Mouse (Mus musculus): ENCODE data around the gene Sugct. TPM values are rescaled to one million over a fixed set of nuclear protein-coding genes. Genes with fewer than 3 reads are reported as not detected.
A peak's percentile ranks its signal among the peaks of the same experiment; 100 is the strongest.

Sugct gene
- total and polyA plus RNA-seq, 2 experiments from 2014 or later = 1.3 to 4.4 TPM

DNA sequence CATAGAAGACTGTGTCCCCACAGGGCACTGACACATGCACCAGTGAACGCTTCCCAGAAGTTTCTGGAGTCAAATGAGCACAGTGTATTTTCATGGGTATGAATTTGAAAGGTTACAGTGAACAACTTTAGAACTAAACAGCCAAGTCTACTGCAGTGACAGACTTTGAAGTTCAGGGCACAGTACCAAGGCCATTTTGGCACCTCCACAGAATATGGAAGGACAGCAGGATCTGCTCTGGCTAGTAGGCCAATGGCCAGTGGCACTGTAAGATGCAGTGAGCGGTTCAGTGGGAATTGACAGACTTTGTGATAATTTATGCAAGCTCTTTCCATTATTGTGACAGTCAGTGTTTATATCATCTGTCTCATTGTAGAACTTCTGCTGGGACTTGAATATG lies 724.1 kb downstream of the Sugct start:
- H3K9me3 ChIP-seq (replicated peaks; ENCODE audit: control insufficient read depth, low read length) = no peaks in the 10 kb centered on the region
- no peak overlapping the region for H3K4me3 ChIP-seq (ENCODE audit: low read depth, low read length)
- H3K4me2 ChIP-seq (ENCODE audit: low read depth, low read length) = no peak overlapping the region
- DNase-seq (ENCODE audit: low spot score) (no peak), ATAC-seq (ENCODE audit: insufficient read depth, low read depth) (no peak)
- no peaks in the 10 kb centered on the region for H3K36me3 ChIP-seq (replicated peaks; ENCODE audit: control insufficient read depth, insufficient read depth, low read length)
- TF ChIP-seq EP300 (IDR thresholded peaks at IDR 0.05; ENCODE audit: low read depth) (no peak), CTCF (IDR thresholded peaks at IDR 0.05; ENCODE audit: low read depth) (no peak)
- no peaks in the 10 kb centered on the region for H3K27me3 ChIP-seq (ENCODE audit: control insufficient read depth, insufficient read depth, low read length)
- H3K9ac ChIP-seq (replicated peaks; ENCODE audit: low read depth, low read length) = no peak overlapping the region
- H3K27ac ChIP-seq (ENCODE audit: low read depth) = no peak overlapping the region
- no peaks in the 10 kb centered on the region for H3K4me1 ChIP-seq (ENCODE audit: control insufficient read depth, insufficient read depth)
- WGBS = 95% methylated on average over 2 of the region's 2 CpGs

DNA sequence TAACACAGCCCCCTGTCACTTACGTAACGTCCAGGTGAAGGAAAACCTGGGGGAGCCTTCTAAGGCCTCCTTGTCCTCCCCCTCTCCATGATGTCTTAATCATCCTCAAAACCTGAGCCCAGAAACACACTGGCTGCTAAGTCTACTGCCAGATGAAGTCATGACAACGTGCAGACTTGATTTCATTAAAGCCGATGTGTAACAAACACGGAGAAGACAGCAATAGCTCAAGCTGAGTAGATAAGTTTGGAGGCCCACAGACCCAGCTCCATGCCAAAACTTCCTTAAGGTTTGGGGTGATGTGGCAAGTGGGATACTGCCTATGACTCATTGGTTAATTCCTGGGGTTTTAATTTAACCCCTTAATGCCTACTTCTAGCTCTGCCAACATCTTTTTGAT lies 726.4 kb downstream of the Sugct start:
- H3K36me3 ChIP-seq (replicated peaks; ENCODE audit: control insufficient read depth, insufficient read depth, low read length) = no peaks in the 10 kb centered on the region
- TF ChIP-seq CTCF (IDR thresholded peaks at IDR 0.05; ENCODE audit: low read depth) (no peak), EP300 (IDR thresholded peaks at IDR 0.05; ENCODE audit: low read depth) (no peak)
- no peaks in the 10 kb centered on the region for H3K27me3 ChIP-seq (ENCODE audit: control insufficient read depth, insufficient read depth, low read length)
- H3K4me2 ChIP-seq (ENCODE audit: low read depth, low read length) = no peak overlapping the region
- WGBS = 56% methylated on average over 5 of the region's 5 CpGs
- no peaks in the 10 kb centered on the region for H3K9me3 ChIP-seq (replicated peaks; ENCODE audit: control insufficient read depth, low read length)
- H3K4me3 ChIP-seq (ENCODE audit: low read depth, low read length) = no peak overlapping the region
- no peaks in the 10 kb centered on the region for H3K4me1 ChIP-seq (ENCODE audit: control insufficient read depth, insufficient read depth)
- ATAC-seq (ENCODE audit: insufficient read depth, low read depth) (no peak), DNase-seq (ENCODE audit: low spot score) (no peak)
- no peak overlapping the region for H3K27ac ChIP-seq (ENCODE audit: low read depth)
- no peak overlapping the region for H3K9ac ChIP-seq (replicated peaks; ENCODE audit: low read depth, low read length)

DNA sequence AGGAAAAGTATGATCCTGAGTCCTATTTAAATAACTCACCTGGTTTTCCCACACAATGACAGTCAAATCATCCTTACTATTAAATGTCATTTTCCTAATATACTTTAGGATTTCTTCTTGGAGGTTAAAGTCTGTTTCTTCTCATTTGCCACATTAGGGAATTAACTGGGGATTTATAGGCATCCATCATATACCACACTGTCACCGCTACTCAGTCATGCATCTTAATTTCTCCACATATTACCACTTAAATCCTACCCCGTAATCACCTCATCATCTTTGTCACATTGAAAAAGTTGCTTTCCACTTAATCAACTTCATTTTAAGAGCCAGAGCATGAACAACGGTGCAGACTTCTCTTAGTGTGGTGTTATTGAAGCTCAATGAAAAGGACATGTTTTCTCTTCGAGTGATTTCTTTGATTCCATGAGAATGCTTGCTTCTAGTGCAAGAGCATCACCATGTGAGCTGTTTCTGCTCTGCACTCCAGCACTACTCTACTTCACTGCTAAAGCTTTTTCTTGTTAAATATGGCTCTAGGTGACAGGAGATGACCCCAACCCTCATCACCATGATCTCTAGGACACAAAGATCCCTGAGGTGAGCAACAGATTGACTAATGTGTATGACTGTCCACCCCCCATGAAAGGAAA lies 730.4 kb downstream of the Sugct start:
- Histone ChIP-seq H3K27me3 (ENCODE audit: control insufficient read depth, insufficient read depth, low read length) (no peaks in the 10 kb centered on the region), H3K4me2 (ENCODE audit: low read depth, low read length) (no peak overlapping the region), H3K9ac (replicated peaks; ENCODE audit: low read depth, low read length) (no peak overlapping the region), H3K36me3 (replicated peaks; ENCODE audit: control insufficient read depth, insufficient read depth, low read length) (no peaks in the 10 kb centered on the region), H3K4me3 (ENCODE audit: low read depth, low read length) (no peak overlapping the region), H3K27ac (ENCODE audit: low read depth) (no peak overlapping the region), H3K4me1 (ENCODE audit: control insufficient read depth, insufficient read depth) (no peaks in the 10 kb centered on the region), H3K9me3 (replicated peaks; ENCODE audit: control insufficient read depth, low read length) (no peaks in the 10 kb centered on the region)
- DNase-seq (ENCODE audit: low spot score) (no peak), ATAC-seq (ENCODE audit: insufficient read depth, low read depth) (no peak)
- TF ChIP-seq CTCF (IDR thresholded peaks at IDR 0.05; ENCODE audit: low read depth) (peak; percentile 45), EP300 (IDR thresholded peaks at IDR 0.05; ENCODE audit: low read depth) (no peak)
- 62% methylated on average over 4 of the region's 4 CpGs for WGBS

DNA sequence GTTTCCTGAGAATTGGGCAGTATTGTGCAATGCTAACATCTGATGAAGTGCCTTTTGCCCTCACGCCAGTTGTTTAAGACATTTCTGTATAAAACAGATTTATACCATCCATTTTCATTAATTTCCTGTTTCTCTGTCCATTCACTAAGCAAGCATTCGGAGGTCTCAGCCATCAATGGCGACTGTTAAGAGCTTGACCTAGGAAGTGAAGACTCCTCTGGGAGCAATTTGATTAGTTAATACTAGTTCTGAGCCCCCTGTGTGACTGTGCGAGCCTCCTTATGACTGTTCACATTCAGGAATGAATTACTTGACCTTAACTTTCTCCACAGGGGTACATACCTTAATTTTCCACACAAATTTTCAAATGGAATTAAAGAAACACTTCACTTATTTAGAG lies 743.3 kb downstream of the Sugct start:
- Histone ChIP-seq H3K27ac (ENCODE audit: low read depth) (no peak overlapping the region), H3K4me3 (ENCODE audit: low read depth, low read length) (no peak overlapping the region), H3K27me3 (ENCODE audit: control insufficient read depth, insufficient read depth, low read length) (no peaks in the 10 kb centered on the region), H3K9me3 (replicated peaks; ENCODE audit: control insufficient read depth, low read length) (no peaks in the 10 kb centered on the region), H3K9ac (replicated peaks; ENCODE audit: low read depth, low read length) (no peak overlapping the region), H3K4me2 (ENCODE audit: low read depth, low read length) (no peak overlapping the region), H3K4me1 (ENCODE audit: control insufficient read depth, insufficient read depth) (no peaks in the 10 kb centered on the region), H3K36me3 (replicated peaks; ENCODE audit: control insufficient read depth, insufficient read depth, low read length) (no peaks in the 10 kb centered on the region)
- WGBS = 84% methylated on average over 4 of the region's 4 CpGs
- TF ChIP-seq EP300 (IDR thresholded peaks at IDR 0.05; ENCODE audit: low read depth) (no peak), CTCF (IDR thresholded peaks at IDR 0.05; ENCODE audit: low read depth) (no peak)
- ATAC-seq (ENCODE audit: insufficient read depth, low read depth) (no peak), DNase-seq (ENCODE audit: low spot score) (no peak)

DNA sequence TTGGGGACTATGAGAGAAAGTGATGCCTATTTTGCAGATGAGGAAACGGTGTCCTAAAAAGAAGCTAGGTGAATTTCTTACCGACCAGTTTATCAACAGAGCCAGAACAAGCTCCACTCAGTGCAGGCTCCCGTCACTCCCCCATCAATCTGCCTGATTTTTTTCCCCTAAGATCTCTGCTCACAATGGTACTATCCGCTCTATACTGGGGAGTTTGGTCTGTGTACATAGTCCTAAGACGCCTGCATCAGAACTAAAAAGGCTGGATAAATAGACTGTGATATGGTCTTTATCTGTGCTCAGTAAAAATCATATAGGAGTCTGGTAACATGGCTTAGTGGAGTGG lies 755.9 kb downstream of the Sugct start:
- Histone ChIP-seq H3K4me3 (ENCODE audit: low read depth, low read length) (no peak overlapping the region), H3K27ac (ENCODE audit: low read depth) (no peak overlapping the region), H3K4me2 (ENCODE audit: low read depth, low read length) (no peak overlapping the region), H3K36me3 (replicated peaks; ENCODE audit: control insufficient read depth, insufficient read depth, low read length) (no peaks in the 10 kb centered on the region), H3K9me3 (replicated peaks; ENCODE audit: control insufficient read depth, low read length) (no peaks in the 10 kb centered on the region), H3K4me1 (ENCODE audit: control insufficient read depth, insufficient read depth) (peaks cover 13% of the 10 kb centered on the region), H3K9ac (replicated peaks; ENCODE audit: low read depth, low read length) (no peak overlapping the region), H3K27me3 (ENCODE audit: control insufficient read depth, insufficient read depth, low read length) (no peaks in the 10 kb centered on the region)
- 83% methylated on average over 5 of the region's 5 CpGs for WGBS
- DNase-seq (ENCODE audit: low spot score) = no peak
- no peak for TF ChIP-seq CTCF (IDR thresholded peaks at IDR 0.05; ENCODE audit: low read depth)
- no peak for TF ChIP-seq EP300 (IDR thresholded peaks at IDR 0.05; ENCODE audit: low read depth)
- ATAC-seq (ENCODE audit: insufficient read depth, low read depth) = no peak

All from heart, postnatal 0 days (tissue).